Mouse (Mus musculus) forebrain, embryonic 10.5 days (tissue): Measurements from ENCODE around the gene 5031439G07Rik. TPM values are rescaled to one million over a fixed set of nuclear protein-coding genes. Genes with fewer than 3 reads are reported as not detected.

Experiments
- microRNA-seq: library from miRNA; unstranded; fragments of <30 nt; microRNA quantifications from one replicate; pipeline ENCODE4, GENCODE M21; 2017
- polyA plus RNA-seq: library from polyadenylated mRNA; unstranded; fragments of >200 nt; fragmentation: Nextera tagmentation; extraction: Ambion mirVana; gene quantifications from 2 replicates; pipeline ENCODE4 v1.2.1, GENCODE M21; 2016

The 5031439G07Rik gene
- polyA plus RNA-seq, 1 experiment from 2014 or later: 9.8 TPM

Small RNA genes lying within 50 kb of the gene (microRNA-seq; reads per million reads assigned to microRNA genes)
- 17.1 reads per million, percentile 28 among the genes with 10 or more reads in this experiment for gene Mir1249

Other genes starting within 250 kb of the 5031439G07Rik start
- gene Phf21b, start 132.5 kb downstream of the 5031439G07Rik start, polyA plus RNA-seq: 6.8 and 7.6 TPM in 2 replicates
- gene Gm29666, start 68.5 kb downstream of the 5031439G07Rik start, polyA plus RNA-seq: 1.1 and 1.3 TPM in 2 replicates
- 75.8 and 77.5 TPM in 2 replicates for gene Nup50, start 65.1 kb downstream of the 5031439G07Rik start, polyA plus RNA-seq
- gene Upk3a, start 28.6 kb upstream of the 5031439G07Rik start, polyA plus RNA-seq: not detected in 2 replicates
- gene Fam118a, start 40.4 kb upstream of the 5031439G07Rik start, polyA plus RNA-seq: 31.0 and 31.1 TPM in 2 replicates
- gene Smc1b, start 143.4 kb upstream of the 5031439G07Rik start, polyA plus RNA-seq: 0.06 and 0.10 TPM in 2 replicates
- gene Ribc2, start 143.5 kb upstream of the 5031439G07Rik start, polyA plus RNA-seq: 0.82 and 0.99 TPM in 2 replicates
- gene Fbln1, start 217.4 kb upstream of the 5031439G07Rik start, polyA plus RNA-seq: 154 and 157 TPM in 2 replicates